Mouse (Mus musculus) testis, postnatal 14 days (tissue): ENCODE measurements at regions not wholly inside any gene's neighbourhood (a gene's known extent, or its start where the extent isn't known, plus 50 kb on each side); places are given as distances from the start of the nearest gene placed in this dataset.

Experiments used
- DNase-seq: peaks from one replicate; pipeline ENCODE4 v3.0.0; 2021; ENCODE audit warnings: low spot score

DNA sequence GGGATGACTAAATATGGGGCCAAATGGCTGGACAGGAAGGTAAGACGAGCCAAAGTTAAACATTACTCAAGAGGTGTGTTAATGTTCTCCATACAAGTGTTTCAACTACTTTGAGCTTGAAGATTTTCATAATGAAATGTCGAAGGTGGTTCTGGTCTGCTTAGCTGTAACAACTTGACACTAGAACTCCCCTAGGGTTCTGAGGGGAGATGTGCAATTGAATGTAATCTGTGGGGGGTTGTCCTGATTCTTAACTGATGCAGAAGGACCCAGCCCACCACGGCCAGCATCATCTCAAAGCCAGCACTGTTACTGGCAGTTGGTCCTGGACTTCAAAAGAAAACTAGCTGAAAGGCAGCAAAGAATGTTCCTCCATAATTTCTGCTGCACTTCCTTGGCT lies 55.3 kb downstream of the Gpr88 start:
- no peak for DNase-seq

DNA sequence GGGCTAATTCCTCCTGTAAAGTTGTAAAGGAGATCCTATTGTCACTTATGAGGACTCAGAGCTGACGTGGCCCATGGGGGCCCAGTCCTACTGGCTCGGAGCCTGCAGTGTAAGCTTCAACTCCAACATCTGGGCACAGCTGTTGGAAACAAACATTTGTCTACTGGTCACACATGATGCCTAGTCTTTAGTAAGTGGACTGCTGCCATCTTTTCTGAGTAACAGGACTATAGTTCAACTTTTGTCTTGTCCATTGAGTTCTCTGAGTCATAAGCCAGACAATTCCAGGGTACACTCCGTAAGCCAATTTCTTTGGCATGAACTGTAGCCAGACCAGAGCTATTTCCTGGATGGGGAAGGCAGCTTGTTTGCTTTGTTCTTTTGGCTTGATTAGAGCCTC lies 58.6 kb downstream of the Gpr88 start:
- peak; percentile 12 for DNase-seq

GRCm38 (mm10) chr3:116191261-116191660 lies 61.8 kb upstream of the Vcam1 start:
- DNase-seq, result no peak

- DNase-seq, result no peak
Observed at GRCm38 (mm10) chr3:116190727-116191126, 61.2 kb upstream of the Vcam1 start.

DNA sequence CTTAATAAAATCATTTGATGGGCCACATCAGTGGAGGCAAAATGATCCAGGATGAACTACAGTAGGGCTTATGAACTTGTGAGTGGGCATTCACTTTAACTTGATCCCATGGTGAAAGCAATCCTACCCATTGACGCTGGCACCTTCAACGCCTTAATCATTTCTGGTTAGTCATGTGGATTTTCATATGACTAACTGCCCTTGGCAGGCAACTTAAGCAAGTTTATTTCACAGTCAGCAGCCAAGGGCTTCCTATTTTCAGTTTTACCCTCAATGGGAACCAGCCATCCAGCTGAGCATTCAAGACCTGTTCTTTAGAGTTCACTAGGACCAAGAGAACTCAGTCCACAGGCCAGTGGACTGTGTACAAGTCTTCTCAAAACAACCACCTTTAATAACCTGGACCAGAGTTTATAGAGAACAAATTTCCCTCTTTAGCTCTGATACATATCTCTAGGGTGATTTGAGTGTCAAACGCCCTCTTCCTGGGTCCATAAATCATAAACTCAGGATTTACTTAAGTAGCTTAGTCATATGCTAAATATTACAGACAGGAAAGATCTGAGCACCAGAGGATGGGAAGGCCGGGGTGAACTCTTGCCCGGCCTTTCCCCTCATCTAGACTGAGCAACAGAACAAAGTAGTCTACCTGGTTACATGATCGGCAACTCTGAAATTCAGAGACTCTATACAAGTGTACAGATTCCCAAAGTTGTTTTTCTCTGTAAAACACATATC lies 60.0 kb upstream of the Vcam1 start:
- no peak for DNase-seq

DNA sequence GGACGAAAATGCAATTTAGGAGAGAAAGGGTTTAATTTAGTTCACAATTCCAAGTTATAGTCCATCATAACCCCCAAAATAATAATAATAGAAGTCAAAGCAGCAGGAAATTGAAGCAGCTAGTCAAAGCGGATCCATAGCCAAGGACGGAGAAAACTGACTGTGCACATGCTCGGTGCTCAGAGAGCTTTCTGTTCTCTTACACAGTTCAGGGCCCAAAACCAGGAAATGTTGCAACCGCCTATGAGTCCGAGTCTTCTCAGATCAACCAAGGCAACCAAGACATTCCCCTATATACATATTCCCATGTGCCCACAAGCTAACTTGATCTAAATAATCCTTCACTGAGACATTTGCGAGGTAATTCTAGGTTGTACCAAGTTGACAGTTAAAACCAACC lies 55.7 kb upstream of the Vcam1 start:
- DNase-seq, result no peak

- no peak for DNase-seq
Observed at GRCm38 (mm10) chr3:116184443-116184842, 55.0 kb upstream of the Vcam1 start.

DNA sequence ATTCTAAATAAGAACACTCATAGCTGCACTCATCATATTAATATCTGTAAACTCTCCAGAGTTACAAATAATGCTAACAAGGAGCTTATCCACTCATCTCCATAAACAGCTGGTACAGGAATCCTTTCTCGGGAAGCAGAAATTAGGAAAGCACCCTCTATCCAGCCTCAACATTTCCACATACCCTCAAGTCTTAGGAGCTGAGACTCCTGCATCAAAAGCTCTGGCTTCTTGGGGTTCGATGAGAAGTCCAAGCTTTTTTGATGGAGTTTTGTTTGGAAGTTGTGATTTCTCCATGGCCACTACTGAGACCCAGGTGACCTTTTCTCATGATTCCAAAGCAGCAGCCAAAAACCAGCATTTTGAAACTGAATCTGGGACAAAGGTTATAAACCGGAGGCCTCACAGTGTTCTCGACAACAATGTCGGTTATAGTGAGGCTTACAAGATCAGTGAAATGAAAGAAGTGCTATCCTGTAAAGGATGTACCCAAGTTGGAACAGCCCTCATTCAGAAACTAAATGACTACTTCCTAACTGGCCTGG lies 50.9 kb upstream of the Vcam1 start:
- DNase-seq, result no peak
